Mouse (Mus musculus) 416B (cell line): ENCODE measurements around the gene Dbil5.
"Not testable (repeated sequence)": the region's sequence is repeated elsewhere in the genome, so short reads cannot be mapped to it uniquely, and the experiment has no call there.

Source experiments
- DNase-seq: peaks from one replicate; pipeline ENCODE4 v3.0.0; 2011; ENCODE audit warnings: low read depth

Gene Dbil5

DNA sequence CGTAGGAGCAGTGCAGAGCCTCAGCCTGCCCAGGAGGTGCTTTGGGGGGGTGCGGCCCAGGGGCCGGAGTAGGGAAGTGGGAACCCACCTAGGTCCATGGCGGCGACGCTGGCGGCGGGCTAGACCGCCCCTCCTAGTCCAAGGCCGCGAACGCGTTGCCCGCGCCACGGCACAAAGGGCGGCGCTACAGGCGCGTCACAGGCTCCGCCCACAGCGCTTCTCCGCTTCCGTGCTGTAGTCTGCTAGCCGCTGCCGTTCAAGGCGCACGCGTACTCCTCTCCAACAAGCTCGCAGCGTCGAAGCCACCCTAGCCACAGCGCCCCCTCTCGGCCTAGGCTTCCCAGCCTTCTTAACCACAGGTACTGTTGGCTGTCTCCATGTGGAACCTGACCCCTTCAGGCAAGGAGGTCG, at the start of gene Dbil5, which contains the start of gene Gemin4:
Dbil5 (plus strand) TSS at position 219 of the 411 bp plus-strand sequence.
Gemin4 (minus strand) TSS at position 275 of the 411 bp plus-strand sequence.
- peak; percentile 98 for DNase-seq

DNA sequence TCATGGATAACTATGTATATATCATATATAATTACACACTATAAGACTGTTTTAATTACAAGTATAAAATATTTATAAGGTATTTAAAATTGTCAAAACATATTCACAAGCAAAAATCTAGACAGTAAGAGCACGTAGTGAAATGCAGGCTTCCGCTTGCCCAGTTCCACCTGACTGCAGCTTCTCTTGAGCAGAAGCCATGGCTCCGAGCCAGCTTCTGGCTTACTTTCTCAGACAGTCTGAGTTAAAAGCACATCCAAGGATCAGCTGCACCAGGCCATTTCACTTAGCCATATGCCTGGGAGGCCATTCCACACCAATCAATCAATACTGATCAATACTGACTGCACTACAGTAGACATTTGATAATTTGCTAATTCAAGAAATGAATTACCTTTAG, 48.4 kb upstream of the Dbil5 start:
- no peak for DNase-seq

DNA sequence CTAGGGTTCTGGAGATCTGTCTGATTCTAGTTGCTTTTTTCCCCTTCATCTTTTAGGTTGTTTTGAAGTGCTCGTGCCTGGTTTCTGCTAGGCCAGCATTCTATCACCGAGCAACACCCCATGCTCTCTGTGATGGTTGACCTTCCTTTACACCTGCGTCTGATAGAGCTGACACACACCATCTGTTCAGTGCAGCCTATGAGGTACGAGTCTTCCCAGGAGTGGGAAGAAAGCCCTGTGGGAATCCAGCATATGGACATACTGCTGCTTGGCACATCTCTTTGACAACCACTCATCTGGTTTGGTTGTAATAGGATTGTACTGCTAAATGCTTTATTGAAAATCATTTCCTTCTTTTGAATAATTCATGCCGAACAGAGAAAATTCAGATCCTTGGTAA, 47.2 kb upstream of the Dbil5 start:
- DNase-seq = no peak

- peak; percentile 85 for DNase-seq
Observed at GRCm38 (mm10) chr11:76178726-76179494, 38.5 kb upstream of the Dbil5 start.

DNA sequence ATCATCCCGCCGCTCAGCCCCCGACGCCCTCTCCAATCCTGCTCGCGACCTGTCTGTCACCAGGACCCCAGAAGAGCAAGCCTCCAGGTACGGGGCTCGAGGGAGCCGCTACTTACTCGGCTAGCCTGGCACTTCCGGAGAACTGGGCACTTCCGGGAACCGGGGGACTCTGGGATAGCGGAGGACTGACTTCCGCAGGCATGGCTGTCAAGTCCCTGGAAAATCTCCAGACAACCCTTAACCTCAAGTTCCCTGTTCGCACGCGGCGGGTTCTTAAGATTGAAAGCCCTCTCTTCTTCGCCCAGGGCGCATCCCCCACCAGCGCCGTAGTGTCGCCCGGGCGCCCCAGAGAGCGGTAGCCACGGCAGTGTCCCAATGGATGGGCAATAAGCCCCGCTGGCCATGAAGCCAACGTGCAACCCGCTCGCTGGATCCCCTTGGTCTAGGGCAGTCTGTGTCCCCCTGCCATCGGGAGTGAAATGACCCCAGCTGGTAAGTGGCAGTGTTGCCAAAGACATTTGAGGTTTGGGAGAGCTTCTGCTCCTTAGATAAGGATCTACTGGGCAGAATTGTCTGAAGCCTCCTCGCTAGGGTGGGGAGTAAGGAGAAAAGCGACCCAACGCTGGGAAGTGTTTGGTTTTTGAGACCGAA, 37.8 kb upstream of the Dbil5 start, which contains the start of the genes Vps53 and Fam57a:
Vps53 (minus strand) TSS at position 153 of the 651 bp plus-strand sequence.
Fam57a (plus strand) TSS at position 177 of the 651 bp plus-strand sequence.
- peak; percentile 86 for DNase-seq

DNA sequence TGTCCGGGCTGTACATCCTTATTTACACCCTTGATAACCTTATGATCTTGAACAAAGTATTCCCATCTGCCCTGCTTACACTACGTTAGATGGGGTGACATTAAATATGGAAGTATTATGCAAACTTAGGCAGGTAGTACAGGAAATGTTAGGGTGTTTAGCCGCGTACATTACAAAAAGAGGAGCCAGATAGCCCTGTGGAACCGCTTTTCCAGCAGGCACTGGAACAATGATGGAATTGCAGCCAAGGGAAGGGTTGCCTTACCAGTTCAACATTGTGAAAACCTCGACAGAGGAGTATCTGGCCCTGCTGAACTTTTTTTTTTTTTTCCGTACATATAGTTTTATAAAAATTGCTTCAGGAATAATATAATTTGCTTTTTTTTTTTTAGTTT, 37.3 kb upstream of the Dbil5 start:
- DNase-seq = no peak

- DNase-seq = peak; percentile 34
Observed at GRCm38 (mm10) chr11:76183745-76184144, 33.7 kb upstream of the Dbil5 start.

- DNase-seq = peak; percentile 59
Observed at GRCm38 (mm10) chr11:76186908-76187307, 30.5 kb upstream of the Dbil5 start.

DNA sequence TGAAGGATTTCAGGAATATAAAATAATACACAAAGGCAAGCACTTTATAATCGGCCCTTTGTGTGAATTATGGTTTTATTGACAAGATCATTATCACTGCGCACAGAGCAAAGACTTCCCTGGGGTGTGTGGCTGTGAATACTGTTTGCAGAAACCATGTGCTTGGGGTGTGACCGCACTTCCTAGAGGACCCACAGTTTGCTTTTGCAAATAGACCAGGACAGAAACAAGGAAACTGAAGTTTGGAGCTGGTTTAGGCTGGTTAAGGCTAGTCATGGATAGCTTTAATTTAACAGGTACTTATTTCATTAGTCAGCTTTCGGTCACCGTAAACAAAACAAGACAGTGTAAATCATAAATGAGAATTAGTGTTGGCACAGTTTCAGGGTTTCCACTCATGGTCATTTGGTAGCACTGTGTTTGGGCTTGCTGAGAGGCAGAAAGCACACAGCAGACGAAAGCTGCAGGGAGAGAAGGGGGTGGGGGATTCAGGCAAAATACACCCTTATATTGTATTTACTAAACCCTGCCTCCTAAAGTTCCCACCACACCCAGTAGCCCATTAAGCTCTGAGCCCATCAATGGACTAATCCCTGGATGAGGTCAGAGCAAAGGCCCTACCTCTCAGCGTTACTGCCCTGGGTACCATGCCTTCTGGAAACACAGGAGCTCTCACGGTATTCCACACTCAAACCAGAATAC, 21.0 kb upstream of the Dbil5 start:
- DNase-seq = peak; percentile 43

DNA sequence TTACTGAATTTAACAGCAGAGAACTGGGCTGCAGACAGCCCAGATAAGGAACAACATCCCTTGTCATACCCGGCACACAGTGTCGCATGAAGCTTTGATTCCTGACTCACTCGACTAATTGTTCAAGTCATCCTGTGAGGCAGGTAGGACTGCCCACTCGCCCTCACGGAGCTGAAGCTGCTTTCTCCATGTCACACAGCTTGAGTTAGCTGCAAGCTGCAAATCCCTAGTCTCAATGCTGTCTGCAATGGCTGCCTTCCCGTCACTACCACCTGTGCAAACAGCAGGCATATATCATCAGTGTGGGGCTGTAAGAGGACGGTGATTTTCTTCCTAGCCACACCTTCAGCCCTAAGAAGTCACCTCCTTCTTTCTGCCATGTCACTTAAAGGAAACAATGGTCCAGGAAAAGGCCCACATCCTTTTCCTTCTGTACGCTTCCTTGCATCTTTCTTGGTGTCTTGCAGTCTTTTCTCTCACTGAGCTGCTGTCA, 20.4 kb upstream of the Dbil5 start:
- no peak for DNase-seq

DNA sequence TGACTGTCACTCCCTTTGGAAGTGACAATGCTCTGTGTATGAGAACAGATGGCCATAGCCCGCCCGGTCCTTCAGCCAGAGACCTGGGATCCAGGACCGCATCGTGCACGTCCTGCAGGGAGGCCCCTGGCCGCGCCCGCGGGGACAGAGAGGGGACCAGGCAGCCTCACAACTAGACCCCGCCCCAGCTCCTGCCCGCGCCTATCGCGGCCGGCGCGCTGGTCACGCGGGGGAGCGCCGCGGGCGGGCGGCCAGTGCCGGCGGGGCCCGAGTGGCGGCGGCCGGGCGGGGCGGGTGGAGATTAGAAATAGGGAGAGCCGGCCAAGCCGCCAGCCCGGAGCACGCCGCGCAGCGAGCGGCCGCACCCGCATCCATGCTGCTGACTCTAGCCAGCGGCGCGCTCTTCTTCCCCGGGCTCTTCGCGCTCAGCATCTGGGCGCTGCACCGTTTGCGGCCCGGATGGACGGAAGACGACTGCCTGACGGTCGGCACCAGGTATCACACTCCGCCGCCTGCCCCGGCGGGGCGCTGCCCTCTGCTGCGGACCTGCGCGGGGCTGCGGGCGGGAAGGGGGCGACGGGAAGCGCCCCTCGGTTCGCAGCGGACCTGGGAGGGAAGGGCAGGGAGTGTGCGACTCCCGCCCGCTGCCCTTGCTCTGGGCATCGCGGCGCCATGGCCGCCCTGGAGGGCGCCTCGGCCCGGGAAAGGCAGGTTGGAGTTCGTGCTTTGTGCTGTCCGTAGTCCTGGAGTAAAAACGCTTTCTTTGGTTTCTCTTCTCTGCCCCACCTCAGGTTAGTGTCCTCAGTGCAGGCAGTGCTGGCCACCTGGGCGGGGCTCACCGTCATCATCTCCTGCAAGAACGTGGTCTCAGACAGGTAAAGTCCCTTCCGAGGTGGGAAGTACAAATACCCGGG, 15.4 kb upstream of the Dbil5 start:
- peak; percentile 46 for DNase-seq

DNA sequence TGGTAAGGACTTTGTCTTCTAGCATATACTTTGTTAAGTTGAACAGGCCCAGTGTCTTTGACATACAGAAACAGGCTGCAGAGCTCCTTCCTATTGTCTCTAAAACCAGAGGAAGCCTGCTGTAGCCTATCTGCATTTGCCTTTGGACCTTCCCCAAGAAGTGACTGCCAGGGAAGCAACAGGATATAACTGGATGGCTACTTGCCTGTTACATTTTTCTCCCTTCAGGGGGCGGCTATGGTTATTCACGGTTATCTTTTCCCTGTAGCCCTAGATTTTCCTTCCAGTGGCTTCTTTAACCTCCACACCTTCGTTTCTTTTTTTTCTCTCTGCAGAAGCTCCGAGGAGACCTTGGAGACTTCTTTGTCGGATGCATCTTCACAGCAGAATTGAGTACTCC, 10.6 kb upstream of the Dbil5 start:
- DNase-seq = no peak

- no peak for DNase-seq
Observed at GRCm38 (mm10) chr11:76210228-76210985, 7.0 kb upstream of the Dbil5 start.

DNA sequence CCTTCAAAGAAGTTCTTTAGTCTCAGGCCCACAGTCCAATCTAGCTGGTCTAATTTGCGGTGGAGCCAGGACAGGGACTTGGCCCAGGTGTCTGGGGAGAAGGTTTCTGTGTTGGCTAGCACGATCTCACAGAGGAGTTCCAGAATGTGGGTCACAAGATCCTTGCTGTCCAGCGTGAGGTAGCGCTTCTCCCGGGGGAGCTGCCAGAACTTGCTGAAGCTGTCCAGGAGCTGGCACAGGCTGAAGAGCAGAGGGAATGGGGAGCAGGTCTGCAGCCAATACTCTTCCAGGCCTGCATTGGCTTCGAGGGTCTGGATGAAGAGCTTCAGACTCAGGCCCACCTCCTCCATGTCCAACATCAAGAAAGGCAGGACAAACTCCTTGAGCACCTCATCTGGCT, 5.8 kb upstream of the Dbil5 start:
- DNase-seq = not testable (repeated sequence)

- no peak for DNase-seq
Observed at GRCm38 (mm10) chr11:76213841-76214240, 3.6 kb upstream of the Dbil5 start.

DNA sequence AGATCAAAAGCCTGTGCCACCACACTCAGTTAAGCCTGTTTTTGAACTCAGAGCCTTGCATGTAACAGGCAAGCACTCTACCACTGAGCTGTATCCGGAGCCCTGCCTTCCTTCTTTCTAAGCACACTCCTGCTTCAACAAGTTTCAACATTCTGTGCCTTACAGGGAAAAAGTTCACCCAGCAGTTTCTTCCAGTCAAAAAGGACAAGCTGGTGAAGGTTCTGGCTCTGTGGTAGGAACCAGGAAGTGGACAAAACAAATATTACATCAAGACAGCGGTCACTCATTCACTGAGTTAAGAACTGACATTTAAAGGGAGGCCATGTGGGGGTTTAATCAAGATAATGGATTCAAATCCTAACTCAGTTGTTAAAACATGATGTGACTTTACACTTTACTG, 2.4 kb upstream of the Dbil5 start:
- DNase-seq = peak; percentile 61

- DNase-seq = no peak
Observed at GRCm38 (mm10) chr11:76216049-76216540, 1.3 kb upstream of the Dbil5 start.

DNA sequence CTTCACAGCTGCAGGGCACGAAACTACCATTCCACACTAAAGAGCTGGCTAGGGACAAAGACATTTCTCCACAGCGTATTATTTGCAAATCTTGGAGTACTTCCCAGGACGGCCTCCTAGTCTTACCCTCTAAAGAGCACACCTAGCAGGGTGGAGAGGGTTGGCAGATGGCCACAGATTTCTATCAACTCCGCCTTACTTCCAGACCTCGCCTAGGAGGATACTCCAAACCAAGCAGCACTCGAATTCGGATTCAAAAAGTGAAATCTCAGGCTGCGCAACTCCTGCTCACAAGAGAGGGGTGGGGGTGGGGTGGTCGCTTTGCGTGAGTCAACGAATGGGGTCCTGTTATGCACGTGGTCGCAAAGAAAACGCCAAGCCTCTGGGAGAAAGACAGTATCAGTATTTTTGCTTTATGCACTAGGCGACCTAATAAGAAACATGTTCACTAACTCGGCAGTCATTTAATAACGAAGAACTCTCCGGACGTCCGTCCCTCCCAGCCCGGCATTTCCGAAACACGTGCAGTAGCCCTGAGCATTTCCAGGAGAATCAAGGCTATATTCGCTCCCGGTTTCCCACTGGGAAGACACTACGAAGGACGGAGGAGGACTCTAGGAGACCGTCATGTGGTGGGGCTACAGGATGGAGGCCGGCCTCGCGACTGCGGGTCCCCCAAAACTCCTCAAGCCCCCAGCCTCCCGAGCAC, 573 bp upstream of the Dbil5 start:
- peak; percentile 57 for DNase-seq

DNA sequence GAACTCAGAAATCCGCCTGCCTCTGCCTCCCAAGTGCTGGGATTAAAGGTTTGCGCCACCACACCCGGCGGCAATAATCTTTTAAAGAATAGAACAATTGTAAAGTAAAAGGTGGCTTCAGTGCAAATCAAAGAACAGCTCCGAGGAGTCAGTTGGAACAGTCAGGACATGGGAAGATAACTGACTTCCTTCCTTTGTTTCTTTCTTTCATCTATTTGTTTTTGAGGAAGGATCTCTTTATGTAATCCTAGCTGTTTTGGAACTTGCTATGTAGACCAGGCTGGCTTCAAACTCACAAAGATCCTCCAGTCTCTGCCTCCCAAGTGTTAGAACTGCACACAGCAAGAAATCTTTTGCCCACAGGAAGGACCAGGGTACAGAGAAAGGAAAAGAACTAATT, 7.2 kb downstream of the Dbil5 start:
- no peak for DNase-seq

DNA sequence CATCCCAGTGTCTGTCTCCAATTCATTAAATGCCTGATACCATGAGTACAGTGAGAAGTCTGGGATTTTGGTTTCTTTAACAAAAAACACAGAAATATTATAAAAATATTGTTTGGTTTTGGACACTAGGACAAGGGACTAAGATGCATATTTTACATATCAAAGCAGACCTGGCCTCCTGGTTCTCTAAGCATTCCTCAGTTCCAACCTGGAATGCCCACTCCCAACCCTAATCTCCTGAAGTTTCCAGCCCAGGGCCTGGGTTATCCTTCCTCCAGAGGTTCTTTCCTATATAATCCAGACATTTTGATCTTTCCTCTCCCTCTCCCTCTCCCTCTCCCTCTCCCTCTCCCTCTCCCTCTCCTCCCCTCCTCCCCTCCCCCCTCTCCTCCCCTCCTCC, 7.6 kb downstream of the Dbil5 start:
- no peak for DNase-seq
